Mouse (Mus musculus) 3134 (cell line): ENCODE data around the gene Mrpl55.

Source experiments
- DNase-seq: peaks from one replicate; pipeline ENCODE4 v3.0.0-alpha.2; 2011; ENCODE audit warnings: low spot score; ENCODE audit not compliant: insufficient read length; ENCODE audit errors: extremely low read depth

Gene Mrpl55

DNA sequence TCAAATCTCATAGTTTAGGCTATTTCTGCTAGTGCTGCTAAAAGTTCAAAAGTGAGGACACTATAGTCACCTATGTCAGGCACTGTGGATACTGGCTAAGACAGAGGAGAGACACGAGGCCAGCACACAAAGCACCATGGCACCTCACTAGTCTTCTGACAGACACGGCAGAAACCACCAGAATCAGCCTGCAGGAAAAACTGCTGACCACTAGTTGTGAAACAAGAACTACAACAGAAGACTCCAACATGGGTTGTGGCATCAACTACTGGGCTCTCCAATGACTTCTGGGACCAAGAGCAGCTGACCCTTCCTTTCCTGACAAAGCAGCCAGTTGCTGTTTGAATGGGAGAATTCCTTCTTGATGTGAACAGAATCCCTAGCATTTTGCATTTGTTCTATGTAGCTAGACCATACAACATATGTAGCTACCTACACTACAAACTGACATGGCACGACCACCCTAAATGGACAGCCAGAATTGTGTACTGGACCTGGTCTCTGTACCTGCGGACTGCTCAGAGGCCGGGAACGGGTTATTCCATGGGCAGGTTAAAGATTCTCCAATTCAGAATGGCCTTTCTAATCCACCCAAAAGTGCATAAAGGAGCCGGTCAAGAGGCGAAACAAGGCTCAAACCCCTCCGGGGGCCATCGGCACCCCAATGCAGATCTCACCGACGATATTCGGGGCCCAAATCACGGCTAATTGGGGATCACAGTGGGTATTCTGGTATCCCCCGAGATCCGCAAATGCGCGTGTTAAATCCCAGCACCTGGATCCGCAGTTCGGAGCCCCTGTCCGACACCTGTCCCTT lies 24.7 kb downstream of the Mrpl55 start:
- peak; percentile 18 for DNase-seq

DNA sequence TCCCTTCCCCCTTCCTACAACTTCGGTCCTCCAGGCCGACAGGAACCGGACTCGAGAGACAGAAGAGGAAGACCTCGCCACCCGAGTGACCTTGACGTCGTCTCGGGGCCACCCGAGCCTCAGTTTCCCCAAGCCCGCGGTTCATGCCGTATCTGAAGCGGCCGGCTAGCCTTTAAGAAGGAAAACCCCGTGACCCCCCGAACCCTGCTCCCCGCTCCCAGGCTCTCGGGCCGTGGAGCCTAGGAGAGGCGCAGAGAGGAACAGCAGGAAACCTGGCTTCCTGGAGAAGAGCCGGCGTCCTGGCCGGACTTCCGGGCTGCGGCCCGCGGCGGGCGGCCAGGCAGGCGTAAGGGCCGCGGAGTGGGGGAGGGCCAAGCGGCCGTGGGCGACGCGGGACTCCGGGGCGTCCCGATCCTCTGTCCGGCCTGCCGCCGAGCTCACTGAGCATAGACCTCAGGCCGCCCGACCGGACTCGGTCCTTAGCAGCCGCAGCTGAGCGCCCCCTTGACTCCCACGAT lies 25.4 kb downstream of the Mrpl55 start:
- DNase-seq: no peak

GRCm38 (mm10) chr11:59228122-59228953 lies 26.1 kb downstream of the Mrpl55 start, which contains the start of gene Arf1:
Arf1 (minus strand) TSS chr11:59228270.
- peak; percentile 99 for DNase-seq

DNA sequence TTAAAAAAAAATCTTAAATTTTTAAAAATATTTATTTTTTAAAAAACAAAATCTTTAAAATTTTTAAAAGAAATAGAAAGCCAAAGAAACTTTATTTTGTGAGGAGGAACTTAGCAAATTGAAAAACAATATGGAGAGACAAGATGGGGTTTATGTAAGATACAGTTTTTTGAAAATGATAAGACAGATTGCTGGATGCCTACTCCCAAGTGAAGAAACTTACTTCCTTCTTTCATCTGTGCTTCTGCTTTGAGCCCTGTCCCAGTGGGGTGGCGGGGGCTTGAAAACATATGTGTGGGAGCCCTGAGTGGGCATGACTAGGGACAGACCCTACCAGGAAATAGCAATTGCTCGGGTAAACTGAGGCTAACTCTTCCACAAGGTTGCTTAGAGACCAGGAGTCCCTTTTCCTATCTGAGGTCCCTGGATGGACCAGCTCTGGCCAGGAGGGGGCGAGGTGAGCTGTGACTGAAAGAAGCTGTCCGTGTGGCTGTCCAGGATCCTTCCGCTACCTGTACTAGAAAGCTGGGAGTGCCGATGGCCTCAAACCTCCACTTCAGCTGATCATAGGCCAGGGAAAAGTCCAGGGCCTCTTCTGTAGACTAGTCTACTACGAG lies 28.0 kb downstream of the Mrpl55 start:
- peak; percentile 32 for DNase-seq

- no peak for DNase-seq
Observed at GRCm38 (mm10) chr11:59232797-59233196, 30.5 kb downstream of the Mrpl55 start.

- peak; percentile 43 for DNase-seq
Observed at GRCm38 (mm10) chr11:59238525-59239427, 36.5 kb downstream of the Mrpl55 start.

DNA sequence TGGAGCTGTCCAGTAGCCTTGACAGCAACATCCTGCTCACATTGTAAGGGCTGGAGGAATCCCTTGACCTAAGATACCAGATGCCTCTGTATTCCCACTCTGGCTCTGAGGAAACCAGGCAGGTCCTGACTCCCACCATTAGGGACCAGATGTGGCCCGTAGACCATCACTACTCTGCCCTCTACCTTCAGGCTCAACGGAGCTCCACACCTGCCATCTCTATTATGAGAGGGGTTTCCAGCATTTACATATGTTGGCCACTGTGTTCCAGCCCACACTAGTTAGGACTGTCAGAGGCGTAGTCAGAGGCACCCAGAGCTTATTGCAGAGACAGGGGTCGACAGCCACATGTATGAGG lies 37.1 kb downstream of the Mrpl55 start:
- no peak for DNase-seq

DNA sequence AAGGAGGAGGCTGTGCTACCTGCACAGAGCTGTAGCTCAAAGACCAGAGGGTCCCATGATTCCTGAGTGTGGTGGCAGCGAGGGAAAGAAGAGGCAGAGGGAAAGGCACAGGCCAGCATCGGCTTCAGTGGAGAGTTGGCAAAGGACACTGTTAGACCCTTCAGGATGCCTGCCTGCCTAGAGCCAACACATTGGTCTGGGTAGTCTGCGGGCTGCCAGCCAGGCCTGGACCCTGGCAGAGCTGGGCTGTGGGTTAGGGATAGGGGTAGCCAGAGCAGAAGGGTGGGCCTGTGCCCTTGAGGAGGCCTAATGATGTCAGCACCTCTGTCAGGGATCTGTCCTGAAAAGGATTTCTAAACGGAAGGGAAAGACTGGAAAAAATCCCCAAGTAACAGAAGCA lies 37.5 kb downstream of the Mrpl55 start:
- DNase-seq: no peak

DNA sequence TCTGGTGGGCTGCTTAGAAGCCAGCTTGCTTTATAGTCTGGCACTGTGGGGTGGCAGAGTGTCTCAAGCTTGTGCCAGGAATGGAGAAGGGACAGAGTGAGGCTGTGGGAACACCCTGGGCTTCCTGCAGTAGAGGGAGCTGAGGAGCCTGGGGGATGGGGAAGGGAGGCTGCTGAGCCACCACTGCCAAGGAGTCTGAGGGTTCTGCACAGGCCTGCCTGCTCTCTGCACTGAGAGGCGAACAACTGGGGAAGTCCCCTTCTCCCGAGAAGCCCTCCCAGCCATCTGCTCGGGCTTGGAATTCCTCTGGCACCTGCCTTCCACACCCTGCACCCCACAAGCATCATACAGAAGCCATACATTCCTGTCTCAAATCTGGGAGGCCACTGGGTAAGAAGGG lies 39.6 kb downstream of the Mrpl55 start:
- no peak for DNase-seq

DNA sequence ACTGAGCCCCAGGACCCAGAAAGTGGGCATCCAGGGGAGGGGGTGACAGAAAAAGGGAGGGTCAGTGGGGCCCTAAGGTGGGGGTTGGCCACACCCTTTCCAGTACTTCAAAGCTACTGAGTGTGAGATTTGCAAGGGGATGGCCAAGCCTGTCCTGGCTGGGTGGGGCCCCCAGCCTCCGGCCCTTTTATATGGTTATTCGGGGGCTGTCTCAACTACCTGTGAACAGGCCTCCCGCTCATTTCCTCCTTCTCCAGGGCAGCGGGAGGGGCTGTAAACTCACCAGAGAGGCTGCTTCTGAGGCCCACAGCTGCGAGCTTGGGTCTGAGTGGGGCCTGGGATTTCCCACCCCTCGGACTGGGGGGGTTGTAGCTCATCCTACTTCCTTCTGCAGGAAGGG lies 41.6 kb downstream of the Mrpl55 start:
- DNase-seq: no peak

- no peak for DNase-seq
Observed at GRCm38 (mm10) chr11:59248101-59248500, 45.8 kb downstream of the Mrpl55 start.
